Mouse (Mus musculus) urinary bladder, adult 18-20 months (tissue): ENCODE data around the gene Tnr.
"Not testable (repeated sequence)": the region's sequence is repeated elsewhere in the genome, so short reads cannot be mapped to it uniquely, and the experiment has no call there.

Source experiments
- DNase-seq, 2 experiments: peaks; one replicate each; pipeline ENCODE4 v3.0.0; 2022; ENCODE audit warnings: low spot score in 2 of 2, mixed read lengths in 2 of 2

Gene Tnr

DNA sequence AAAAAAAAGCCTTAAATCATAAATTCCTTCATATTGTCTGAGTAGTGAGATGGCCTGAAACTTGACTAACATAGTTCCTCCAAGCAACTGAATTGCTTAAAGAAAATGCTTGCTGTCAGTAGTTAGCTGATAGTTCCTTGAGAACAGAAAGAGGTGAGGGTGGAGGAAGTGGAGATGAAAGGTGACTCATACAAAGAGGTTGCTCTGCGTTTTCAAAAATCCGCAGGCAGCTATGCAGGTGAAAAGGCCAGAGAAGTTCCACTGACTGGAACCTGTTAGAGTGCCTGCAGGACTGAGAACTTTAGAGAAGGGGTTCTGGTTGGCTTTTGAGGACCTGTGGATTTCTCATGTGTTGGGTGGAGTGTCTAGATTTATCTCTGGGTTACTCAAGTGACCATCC, 414.9 kb downstream of the Tnr start:
- DNase-seq: no peak

GRCm38 (mm10) chr1:159939335-159939734, 415.8 kb downstream of the Tnr start:
- no peak for DNase-seq

GRCm38 (mm10) chr1:159953526-159953925, 430.0 kb downstream of the Tnr start:
- DNase-seq: no peak

DNA sequence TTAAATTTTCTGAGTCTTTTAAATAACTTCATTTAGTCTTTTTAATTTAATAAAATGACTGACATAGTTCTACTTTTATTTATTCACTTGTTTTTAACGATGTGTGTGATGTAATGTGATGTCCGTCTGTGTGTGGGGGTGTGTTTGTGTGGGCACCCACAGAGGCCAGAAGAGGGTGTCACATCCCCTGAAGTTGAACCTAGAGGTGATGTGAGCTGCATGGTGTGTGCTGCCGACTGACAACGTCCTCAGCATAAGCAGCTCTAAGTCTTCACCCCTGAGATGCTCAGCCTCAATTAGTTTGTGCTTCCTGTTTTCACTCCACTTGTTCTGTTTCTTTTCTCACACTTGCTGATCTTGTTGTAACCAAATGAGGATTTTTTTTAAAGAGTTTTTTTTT, 439.8 kb downstream of the Tnr start:
- no peak for DNase-seq

GRCm38 (mm10) chr1:159966286-159966685, 442.7 kb downstream of the Tnr start:
- not testable (repeated sequence) for DNase-seq

DNA sequence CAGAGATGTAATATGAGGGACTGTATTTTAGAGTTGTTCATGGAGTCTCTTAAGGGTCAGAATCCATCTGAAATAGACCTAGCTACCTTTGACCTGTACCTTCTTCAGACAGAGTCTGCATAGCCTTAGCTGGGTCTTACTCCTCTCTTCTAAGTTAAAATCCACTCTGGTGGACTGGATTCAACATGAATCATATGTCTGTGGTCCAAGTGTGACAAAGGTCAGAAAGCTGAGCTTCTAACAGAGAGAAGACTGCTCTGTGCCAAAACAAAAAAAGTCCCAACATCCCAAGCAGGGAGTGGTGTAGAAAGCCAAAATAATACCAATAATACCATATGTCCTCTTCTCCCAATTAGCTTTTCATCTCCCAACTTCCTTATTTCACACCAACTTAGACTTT, 444.8 kb downstream of the Tnr start:
- no peak for DNase-seq

DNA sequence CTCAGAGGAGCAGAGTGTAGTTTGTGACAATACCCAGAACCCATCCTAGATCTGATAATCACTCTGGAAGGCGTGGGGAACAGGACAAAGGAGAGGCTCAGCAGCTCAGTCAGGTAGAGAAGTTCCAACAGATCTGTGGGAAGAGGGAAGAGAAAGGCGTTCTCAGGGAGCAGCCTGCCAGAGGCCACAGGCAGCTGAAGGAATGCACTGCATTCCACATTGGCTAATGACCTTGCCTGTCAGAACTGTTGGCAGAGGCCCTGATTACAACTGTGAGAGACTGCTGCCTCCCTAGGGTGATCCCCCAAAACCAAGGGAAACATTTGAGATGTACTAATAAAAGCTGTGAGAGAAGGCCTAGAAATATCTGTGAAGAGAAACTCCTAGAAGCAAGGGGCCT, 454.2 kb downstream of the Tnr start:
- DNase-seq: no peak

DNA sequence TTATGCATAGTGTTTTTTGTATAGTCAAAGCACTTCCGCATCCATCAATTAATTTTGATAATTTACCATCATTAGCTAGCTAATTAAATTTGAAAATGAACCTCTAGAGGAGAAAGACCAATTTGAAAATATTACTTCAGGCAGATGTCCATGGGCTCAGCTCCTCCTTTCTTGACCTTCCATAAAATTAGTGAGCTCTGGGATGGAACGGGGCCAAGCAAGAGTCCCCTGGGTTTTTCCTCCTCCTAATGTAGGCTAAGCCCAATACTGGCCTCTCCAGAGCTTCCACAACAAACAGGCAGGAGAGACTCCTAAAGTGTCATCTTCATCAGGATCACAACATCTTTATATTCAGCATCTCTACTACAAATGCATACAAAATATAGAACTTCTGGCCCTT, 455.5 kb downstream of the Tnr start:
- no peak for DNase-seq

DNA sequence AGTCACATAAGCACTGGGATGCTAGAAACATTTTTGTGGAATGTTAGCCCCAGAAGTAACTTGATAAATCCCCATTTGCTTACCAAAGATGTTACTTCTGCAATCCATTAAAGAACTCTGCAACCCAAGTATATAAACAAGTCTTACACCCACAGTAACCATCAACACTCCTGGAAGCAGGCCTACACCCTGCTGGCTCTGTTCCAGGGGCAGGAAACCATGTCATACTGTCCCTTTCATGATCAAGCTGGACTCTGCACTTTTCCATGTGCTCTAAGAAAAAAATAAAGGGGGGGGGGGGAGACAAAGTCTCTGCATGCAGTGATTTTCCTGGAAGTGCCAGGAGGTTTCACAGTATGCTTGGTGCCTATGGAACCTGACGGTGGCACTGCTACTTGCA, 456.8 kb downstream of the Tnr start:
- DNase-seq: no peak
